In genomic region chr13:45507274-45508229, GRCm38 (mm10) we compare ENCODE assay signal across 7 mouse cellular contexts. TPM values are rescaled to one million over a fixed set of nuclear protein-coding genes. Genes with fewer than 3 reads are reported as not detected.
A peak's percentile ranks its signal among the peaks of the same experiment; 100 is the strongest.
DNase-seq lines count a peak whose midpoint lies in the region; ATAC-seq lines count a peak whose summit lies in the region.

Gmpr (plus strand) TSS chr13:45507444.

- no peaks in the 10 kb centered on the region for H3K9me3 ChIP-seq in intestine, embryonic 14.5 days (ENCODE audit: control insufficient read depth, low read length)

- peak; percentile 88 for ATAC-seq in intestine, embryonic 14.5 days (replicated peaks; ENCODE audit: low FRiP score, low TSS enrichment, low read depth)

- H3K9ac ChIP-seq in intestine, embryonic 14.5 days (ENCODE audit: low read length): peak within 1 kb of the TSS; percentile 53

- H3K27ac ChIP-seq in intestine, embryonic 14.5 days (ENCODE audit: low read depth): peak within 1 kb of the TSS; percentile 47; the same call in 1 of the 2 replicates

- H3K4me1 ChIP-seq in intestine, embryonic 14.5 days (replicated peaks; ENCODE audit: control insufficient read depth, insufficient read depth, low read length): peaks cover 26% of the 10 kb centered on the region

- peak within 1 kb of the TSS; percentile 89 for H3K4me2 ChIP-seq in intestine, embryonic 14.5 days (ENCODE audit: low read length)

- intact Hi-C loops in gastrocnemius, postnatal 14 days (cut with DNase I; ENCODE audit: low total_unique reads): no loop called here
- intact Hi-C loops in left cerebral cortex, postnatal 25 days (cut with DNase I): no loop called here

- DNase-seq in adrenal gland, adult 2 months: peak; percentile 88
- DNase-seq in cerebellum, postnatal 4 days (ENCODE audit: low spot score in 2 of 2): peak; percentile 48 to 61
- DNase-seq in gastrocnemius, postnatal 14 days: peak; percentile 78
- peak; percentile 87 for DNase-seq in intestine, embryonic 14.5 days (ENCODE audit: low spot score)
- DNase-seq in left cerebral cortex, postnatal 25 days (ENCODE audit: low spot score in 2 of 2): peak; percentile 83 to 87
- peak; percentile 76 for DNase-seq in mesoderm, embryonic 11.5 days (ENCODE audit: low read depth, low spot score)
- DNase-seq in skeletal muscle tissue, adult 2 months (ENCODE audit: low read depth, low spot score): peak; percentile 71

- no peaks in the 10 kb centered on the region for H3K36me3 ChIP-seq in intestine, embryonic 14.5 days (ENCODE audit: control insufficient read depth, insufficient read depth, low read length)

- peak within 1 kb of the TSS; percentile 55 for H3K4me3 ChIP-seq in intestine, embryonic 14.5 days (ENCODE audit: low read depth, low read length)

- no peaks in the 10 kb centered on the region for H3K27me3 ChIP-seq in intestine, embryonic 14.5 days (replicated peaks; ENCODE audit: control insufficient read depth, insufficient read depth, low read length)

- 2% methylated on average over 62 of the region's 63 CpGs for WGBS in intestine, embryonic 14.5 days

RNA-seq across cellular contexts. Expression of gene Gmpr, which starts in this region (rescaled TPM):
- total RNA-seq in adrenal gland, adult 2 months (2021): 100 to 1,000 TPM in 1 of 2 experiments, 10 to 100 TPM in 1; 57.8 to 114 TPM
- 22.8 and 34.2 TPM in 2 replicates for polyA plus RNA-seq in adrenal gland, adult 2 months (2012; rRNA removed)
- 100 to 1,000 TPM; 135 to 147 TPM for total RNA-seq in gastrocnemius, postnatal 14 days (2021)
- polyA plus RNA-seq in intestine, embryonic 14.5 days (2014; fragmentation: Nextera tagmentation; extraction: Ambion mirVana): 33.6 and 35.9 TPM in 2 replicates
- 10 to 100 TPM; 41.8 to 47.4 TPM for total RNA-seq in left cerebral cortex, postnatal 25 days (2021)

Comparison
In these comparisons a context has a peak if more than half of its experiments do, and no peak if none do; other contexts are left out.
1. Peak in every context shown above with its lines: DNase-seq, ATAC-seq, H3K4me3 ChIP-seq and H3K27ac ChIP-seq.